Mouse (Mus musculus) embryonic facial prominence, embryonic 10.5 days (tissue): Measurements from ENCODE around the gene Slc37a1. TPM values are rescaled to one million over a fixed set of nuclear protein-coding genes. Genes with fewer than 3 reads are reported as not detected.
A peak's percentile ranks its signal among the peaks of the same experiment; 100 is the strongest.

Experiments
- DNase-seq: peaks from one replicate; pipeline ENCODE4 v3.0.0-alpha.2; 2017; ENCODE audit warnings: low spot score
- H3K27ac ChIP-seq: fragments of 300-500 bp; sonication (generic); replicated peaks from 2 replicates; pipeline ENCODE4 v1.5.1; 2016; ENCODE audit warnings: mild to moderate bottlenecking
- H3K27me3 ChIP-seq: fragments of 300-500 bp; sonication (generic); replicated peaks from 2 replicates; pipeline ENCODE4 v1.6.1; 2016; ENCODE audit warnings: low read depth, mild to moderate bottlenecking; ENCODE audit not compliant: poor library complexity, severe bottlenecking
- H3K36me3 ChIP-seq: fragments of 300-500 bp; sonication (generic); replicated peaks from 2 replicates; pipeline ENCODE4 v1.6.1; 2016; ENCODE audit warnings: mild to moderate bottlenecking, moderate library complexity
- H3K4me1 ChIP-seq: fragments of 300-500 bp; sonication (generic); 2 replicates; pipeline ENCODE4 v1.6.1; 2016
- H3K4me3 ChIP-seq: fragments of 300-500 bp; sonication (generic); 2 replicates; pipeline ENCODE4 v1.5.1; 2016; ENCODE audit warnings: mild to moderate bottlenecking, moderate library complexity
- H3K9me3 ChIP-seq: fragments of 300-500 bp; sonication (generic); 2 replicates; pipeline ENCODE4 v1.6.1; 2016; ENCODE audit warnings: mild to moderate bottlenecking
- WGBS: fragments of 180-500 bp; shearing (Covaris S2); methylation state at CpG from one replicate; pipeline ENCODE4 v1.1.7; 2016; 5-methylcytosine and 5-hydroxymethylcytosine counted together
- polyA plus RNA-seq: library from polyadenylated mRNA; unstranded; fragments of >200 nt; fragmentation: Nextera tagmentation; extraction: Ambion mirVana; gene quantifications from 2 replicates; pipeline ENCODE4 v1.2.1, GENCODE M21; 2016

The Slc37a1 gene
- polyA plus RNA-seq, 1 experiment from 2014 or later = 5.3 TPM

DNA sequence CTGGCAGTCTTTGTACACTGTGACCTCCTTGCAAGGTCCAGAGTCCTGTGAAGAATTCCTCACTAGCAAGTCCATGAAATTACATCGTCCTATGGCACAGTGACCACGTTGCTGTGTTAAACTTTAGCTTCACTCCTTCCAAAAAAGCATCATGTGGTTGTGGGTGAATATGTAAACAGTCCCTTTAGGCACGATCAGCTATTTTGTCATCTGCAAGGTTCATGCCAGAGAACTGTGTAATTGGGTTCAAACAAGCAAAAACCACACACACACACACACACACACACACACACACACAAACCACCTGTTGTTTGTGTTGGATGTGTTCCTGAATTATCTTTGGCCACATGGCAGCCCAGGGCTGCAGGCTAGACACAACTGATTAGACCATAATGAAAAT is 45.3 kb downstream of the Slc37a1 start:
- no peak overlapping the region for H3K27ac ChIP-seq
- WGBS = 68% methylated on average over 3 of the region's 3 CpGs

DNA sequence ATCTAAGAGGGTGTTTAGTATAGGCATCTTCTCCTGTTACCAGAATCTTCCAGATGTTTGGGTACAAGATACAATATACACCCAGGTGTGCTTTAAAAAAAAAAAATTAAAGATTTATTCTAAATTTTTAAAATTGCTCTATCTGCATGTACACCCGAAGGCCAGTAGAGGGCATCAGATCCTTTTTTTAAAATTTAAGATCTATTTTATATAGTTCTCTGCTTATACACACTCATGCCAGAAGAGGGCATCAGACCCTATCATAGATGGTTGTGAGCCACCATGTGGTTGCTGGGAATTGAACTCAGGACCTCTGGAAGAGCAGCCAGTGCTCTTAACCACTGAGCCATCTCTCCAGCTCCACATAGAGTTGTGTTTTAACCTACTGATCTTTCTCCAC is 45.7 kb downstream of the Slc37a1 start:
- Histone ChIP-seq H3K36me3 (no peaks in the 10 kb centered on the region), H3K4me3 (no peak overlapping the region), H3K9me3 (0 out of 2 replicates have a peak, but pooled peaks cover 2% of the 10 kb centered on the region), H3K27me3 (no peaks in the 10 kb centered on the region), H3K4me1 (no peaks in the 10 kb centered on the region; the same call in 1 of the 2 replicates), H3K27ac (no peak overlapping the region)
- WGBS = 52% methylated on average over 1 of the region's 1 CpGs
- no peak for DNase-seq

More for the DNA sequence above, 45.3 kb downstream of the Slc37a1 start:
- H3K27me3 ChIP-seq = no peaks in the 10 kb centered on the region
- no peaks in the 10 kb centered on the region for H3K36me3 ChIP-seq
- DNase-seq = no peak
- H3K4me3 ChIP-seq = no peak overlapping the region
- no peaks in the 10 kb centered on the region; the same call in 1 of the 2 replicates for H3K4me1 ChIP-seq
- 0 out of 2 replicates have a peak, but pooled peaks cover 2% of the 10 kb centered on the region for H3K9me3 ChIP-seq

- H3K4me1 ChIP-seq = no peaks in the 10 kb centered on the region; the same call in 1 of the 2 replicates
- no peak overlapping the region for H3K4me3 ChIP-seq
- H3K36me3 ChIP-seq = no peaks in the 10 kb centered on the region
- WGBS = 92% methylated on average over 11 of the region's 11 CpGs
- no peaks in the 10 kb centered on the region for H3K27me3 ChIP-seq
- H3K27ac ChIP-seq = no peak overlapping the region
- 0 out of 2 replicates have a peak, but pooled peaks cover 2% of the 10 kb centered on the region for H3K9me3 ChIP-seq
- no peak for DNase-seq
Observed at GRCm38 (mm10) chr17:31334509-31335260, 48.1 kb downstream of the Slc37a1 start.

DNA sequence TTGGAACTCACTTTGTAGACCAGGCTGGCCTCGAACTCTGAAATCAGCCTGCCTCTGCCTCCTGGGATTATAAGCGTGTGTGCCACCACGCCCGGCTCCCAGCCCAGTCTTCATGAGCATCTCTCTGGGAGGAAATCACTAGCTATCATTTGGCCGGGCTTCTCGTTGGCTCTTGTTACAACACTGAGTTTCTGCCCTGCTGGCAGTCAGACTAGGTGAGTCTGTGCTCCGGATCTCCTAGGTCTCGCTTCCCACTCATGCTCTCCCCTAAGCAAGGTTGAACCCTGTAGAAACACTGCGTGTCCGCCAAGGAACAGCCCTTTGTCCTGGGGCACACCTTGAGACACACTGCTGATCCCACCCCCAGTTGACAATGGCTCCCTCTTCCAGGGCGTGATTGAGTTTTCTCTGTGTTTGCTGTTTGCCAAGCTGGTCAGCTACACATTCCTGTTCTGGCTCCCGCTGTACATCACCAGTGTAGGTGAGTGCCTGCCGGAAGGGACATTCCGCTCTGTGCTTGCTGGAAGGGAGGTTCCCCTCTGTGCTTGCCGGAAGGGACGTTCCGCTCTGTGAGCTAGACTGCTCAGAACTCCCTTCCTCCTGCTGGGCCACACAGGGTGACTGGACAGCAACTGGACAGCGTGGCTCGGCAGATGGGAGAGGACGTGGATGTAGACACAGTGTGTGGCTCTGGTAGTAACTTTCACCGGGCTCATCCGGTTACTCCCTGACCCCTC is 48.9 kb downstream of the Slc37a1 start:
- H3K4me1 ChIP-seq = peaks cover 3% of the 10 kb centered on the region
- no peak overlapping the region for H3K27ac ChIP-seq
- 0 out of 2 replicates have a peak, but pooled peaks cover 2% of the 10 kb centered on the region for H3K9me3 ChIP-seq
- no peak overlapping the region for H3K4me3 ChIP-seq
- no peak for DNase-seq
- H3K36me3 ChIP-seq = no peaks in the 10 kb centered on the region
- no peaks in the 10 kb centered on the region for H3K27me3 ChIP-seq
- WGBS = 82% methylated on average over 22 of the region's 22 CpGs

DNA sequence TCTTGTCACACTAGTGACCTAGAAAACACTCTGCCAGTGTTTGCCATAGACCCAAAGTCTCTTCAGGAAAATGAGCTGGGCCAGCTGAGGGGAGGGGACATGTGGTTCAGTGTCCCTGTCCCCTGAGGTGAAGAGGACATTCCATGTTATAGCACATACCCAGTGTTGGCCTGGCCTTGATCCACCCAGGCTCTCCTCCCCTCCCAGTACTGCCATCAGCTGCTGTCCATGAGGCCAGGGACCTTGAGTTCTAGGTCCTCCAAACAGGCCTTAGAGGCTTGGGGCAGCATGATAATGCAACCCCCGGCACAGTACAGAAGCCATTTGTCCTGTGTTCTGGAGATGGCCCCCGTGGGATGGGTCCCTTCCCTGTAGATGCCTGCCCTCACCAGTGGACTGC is 53.2 kb downstream of the Slc37a1 start:
- 84% methylated on average over 2 of the region's 2 CpGs for WGBS
- Histone ChIP-seq H3K4me1 (peaks cover 3% of the 10 kb centered on the region), H3K27ac (no peak overlapping the region)

DNA sequence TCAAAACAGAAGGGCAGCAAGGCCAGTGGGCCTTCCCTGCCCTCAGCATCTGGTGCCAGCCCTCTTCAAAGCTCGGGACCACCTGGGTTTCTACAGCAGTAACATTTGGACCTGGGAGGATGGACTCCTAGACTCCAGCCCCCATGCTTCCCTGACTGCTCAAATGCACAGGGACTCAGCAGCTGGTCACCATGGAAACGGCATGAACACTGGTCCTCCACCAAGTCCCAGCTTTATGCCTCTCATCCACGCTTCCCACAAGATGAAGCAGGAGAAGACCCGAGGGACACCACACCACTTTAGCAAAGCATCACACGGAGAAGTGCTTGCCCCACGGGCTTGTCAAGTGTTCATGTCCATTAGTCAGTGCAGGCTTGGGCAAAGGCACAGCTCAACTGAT is 55.6 kb downstream of the Slc37a1 start:
- Histone ChIP-seq H3K4me1 (peaks cover 9% of the 10 kb centered on the region), H3K4me3 (no peak overlapping the region)
- WGBS = 82% methylated on average over 6 of the region's 6 CpGs

More for the DNA sequence above, 53.2 kb downstream of the Slc37a1 start:
- no peak overlapping the region for H3K4me3 ChIP-seq
- no peaks in the 10 kb centered on the region for H3K27me3 ChIP-seq
- H3K36me3 ChIP-seq = no peaks in the 10 kb centered on the region
- no peaks in the 10 kb centered on the region for H3K9me3 ChIP-seq
- DNase-seq = no peak

GRCm38 (mm10) chr17:31344172-31344801 is 57.7 kb downstream of the Slc37a1 start:
- Histone ChIP-seq H3K9me3 (no peaks in the 10 kb centered on the region), H3K27me3 (no peaks in the 10 kb centered on the region), H3K4me1 (peaks cover 13% of the 10 kb centered on the region), H3K27ac (no peak overlapping the region), H3K4me3 (no peak overlapping the region), H3K36me3 (no peaks in the 10 kb centered on the region)
- peak; percentile 85 for DNase-seq
- 39% methylated on average over 5 of the region's 5 CpGs for WGBS

More for the DNA sequence above, 55.6 kb downstream of the Slc37a1 start:
- no peak for DNase-seq
- Histone ChIP-seq H3K27ac (no peak overlapping the region), H3K36me3 (no peaks in the 10 kb centered on the region), H3K9me3 (no peaks in the 10 kb centered on the region), H3K27me3 (no peaks in the 10 kb centered on the region)

DNA sequence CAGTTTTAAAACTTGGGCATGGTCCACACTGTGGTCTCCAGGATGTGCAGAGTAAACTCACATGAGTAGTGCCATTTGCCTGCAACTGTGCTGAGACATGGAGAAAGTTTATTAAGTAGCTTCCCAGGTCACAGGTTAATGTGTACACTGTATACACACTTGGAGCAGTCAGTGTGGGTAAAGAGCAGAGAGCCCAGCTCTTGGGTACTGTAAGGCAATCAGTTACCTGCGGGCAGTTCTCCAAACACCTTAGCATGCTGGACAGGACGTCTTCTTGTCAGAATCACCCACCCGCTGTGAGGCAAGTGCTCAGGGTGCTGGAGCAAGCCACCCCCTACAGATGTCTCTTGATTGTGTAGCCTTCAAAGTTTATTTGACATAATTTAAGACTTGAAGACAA is 58.2 kb downstream of the Slc37a1 start:
- DNase-seq = no peak
- Histone ChIP-seq H3K27ac (no peak overlapping the region), H3K9me3 (no peaks in the 10 kb centered on the region), H3K4me1 (peaks cover 12% of the 10 kb centered on the region), H3K36me3 (no peaks in the 10 kb centered on the region), H3K27me3 (no peaks in the 10 kb centered on the region), H3K4me3 (no peak overlapping the region)
- 87% methylated on average over 3 of the region's 3 CpGs for WGBS

- Histone ChIP-seq H3K27ac (no peak overlapping the region), H3K9me3 (no peaks in the 10 kb centered on the region), H3K4me3 (no peak overlapping the region), H3K36me3 (no peaks in the 10 kb centered on the region), H3K27me3 (no peaks in the 10 kb centered on the region), H3K4me1 (peaks cover 13% of the 10 kb centered on the region)
- 86% methylated on average over 5 of the region's 5 CpGs for WGBS
- no peak for DNase-seq
Observed at GRCm38 (mm10) chr17:31348129-31348528, 61.5 kb downstream of the Slc37a1 start.

DNA sequence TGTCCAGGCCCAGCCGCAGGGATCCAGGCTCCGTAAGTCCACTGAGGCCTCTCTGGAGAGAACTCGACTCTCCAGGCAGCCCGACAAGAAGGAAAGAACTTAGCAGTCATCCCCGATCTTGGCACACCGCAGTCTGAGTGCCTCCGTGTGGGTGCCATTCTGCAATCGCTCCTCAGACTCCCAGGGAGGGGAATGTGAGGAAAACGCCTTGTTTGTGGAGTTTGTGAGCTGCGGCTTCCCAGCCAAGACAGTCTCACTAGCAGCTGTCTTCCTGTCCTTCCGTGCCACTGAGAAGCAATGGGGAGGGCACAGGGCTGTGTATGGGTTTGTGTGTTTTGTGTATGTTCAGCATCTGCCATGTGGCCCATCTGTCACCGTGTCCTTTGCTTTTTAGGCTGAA is 62.8 kb downstream of the Slc37a1 start:
- no peaks in the 10 kb centered on the region for H3K36me3 ChIP-seq
- H3K27ac ChIP-seq = no peak overlapping the region
- no peak for DNase-seq
- peaks cover 13% of the 10 kb centered on the region for H3K4me1 ChIP-seq
- WGBS = 83% methylated on average over 12 of the region's 12 CpGs
- no peaks in the 10 kb centered on the region for H3K27me3 ChIP-seq
- no peaks in the 10 kb centered on the region for H3K9me3 ChIP-seq
- H3K4me3 ChIP-seq = no peak overlapping the region

GRCm38 (mm10) chr17:31351984-31352383 is 65.4 kb downstream of the Slc37a1 start:
- Histone ChIP-seq H3K9me3 (no peaks in the 10 kb centered on the region), H3K27me3 (no peaks in the 10 kb centered on the region), H3K27ac (no peak overlapping the region), H3K4me1 (peaks cover 24% of the 10 kb centered on the region), H3K4me3 (no peak overlapping the region), H3K36me3 (no peaks in the 10 kb centered on the region)
- WGBS = 49% methylated on average over 8 of the region's 8 CpGs
- no peak for DNase-seq

DNA sequence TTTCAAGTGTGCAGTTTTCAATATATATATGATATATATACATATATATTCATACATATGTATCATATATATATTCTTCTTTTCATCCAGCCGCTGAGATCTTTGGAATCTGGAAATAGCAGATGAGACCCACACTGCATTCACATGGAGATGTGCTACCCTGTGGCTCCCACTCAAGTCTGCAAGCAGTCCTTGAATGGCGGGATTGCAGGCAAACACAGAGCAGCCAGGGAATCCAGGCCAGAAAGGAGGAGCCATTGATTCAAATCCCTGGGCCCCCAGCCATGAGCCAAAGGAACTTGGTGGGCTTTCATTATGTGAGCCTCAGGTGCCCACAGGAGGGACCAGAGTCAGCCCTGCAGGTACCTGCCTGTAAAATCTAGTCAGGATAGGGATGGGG is 66.7 kb downstream of the Slc37a1 start:
- Histone ChIP-seq H3K4me3 (no peak overlapping the region), H3K27ac (no peak overlapping the region), H3K4me1 (peaks cover 19% of the 10 kb centered on the region), H3K36me3 (no peaks in the 10 kb centered on the region), H3K27me3 (no peaks in the 10 kb centered on the region), H3K9me3 (no peaks in the 10 kb centered on the region)
- no peak for DNase-seq
- 89% methylated on average over 2 of the region's 2 CpGs for WGBS
